Mouse (Mus musculus) embryonic fibroblast, embryonic 13.5 days (primary cell): ENCODE data around the gene Cfap58.

ENCODE experiments used
- CTCF ChIP-seq: IDR thresholded peaks from 2 replicates; pipeline ENCODE4 v1.5.1; 2011; ENCODE audit warnings: mild to moderate bottlenecking, control low read depth, low read length, moderate library complexity, borderline replicate concordance; ENCODE audit not compliant: insufficient read depth
- POLR2A ChIP-seq: IDR thresholded peaks from 2 replicates; pipeline ENCODE4 v1.6.1; 2011; ENCODE audit warnings: low read depth, mild to moderate bottlenecking, control low read depth, low read length, moderate library complexity

DNA sequence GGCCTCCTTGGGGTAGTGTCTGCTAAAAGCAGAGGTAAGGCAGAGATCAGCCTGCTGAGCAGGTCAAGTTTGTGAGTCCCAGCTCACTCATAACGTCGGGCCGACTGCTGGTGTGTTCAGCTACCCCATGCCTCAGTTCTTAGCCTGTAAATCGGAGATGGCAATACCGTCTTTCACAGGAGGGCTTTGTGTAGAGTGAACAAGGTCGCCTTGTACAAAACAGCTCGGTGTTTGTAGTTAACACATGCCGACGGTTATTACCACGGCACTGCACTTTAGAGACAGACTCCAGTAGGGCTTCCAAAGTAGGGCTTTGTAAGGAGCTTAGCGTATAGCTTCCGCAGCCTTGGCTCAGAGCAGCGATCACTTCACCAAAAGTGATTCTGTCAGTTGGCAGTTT is 63.8 kb downstream of the Cfap58 start:
- no peak for TF ChIP-seq CTCF
- no peak for TF ChIP-seq POLR2A
